Mouse (Mus musculus) liver, postnatal 0 days (tissue): ENCODE measurements at regions not wholly inside any gene's neighbourhood (a gene's known extent, or its start where the extent isn't known, plus 50 kb on each side); places are given as distances from the start of the nearest gene placed in this dataset.

ENCODE experiments used
- CTCF ChIP-seq: sonication (generic); IDR thresholded peaks from 2 replicates; pipeline ENCODE4 v1.5.1; 2016; ENCODE audit warnings: antibody characterized with exemption, low read depth
- EP300 ChIP-seq: IDR thresholded peaks from 2 replicates; pipeline ENCODE4 v1.6.1; 2016; ENCODE audit warnings: antibody characterized with exemption, low read depth, mild to moderate bottlenecking

DNA sequence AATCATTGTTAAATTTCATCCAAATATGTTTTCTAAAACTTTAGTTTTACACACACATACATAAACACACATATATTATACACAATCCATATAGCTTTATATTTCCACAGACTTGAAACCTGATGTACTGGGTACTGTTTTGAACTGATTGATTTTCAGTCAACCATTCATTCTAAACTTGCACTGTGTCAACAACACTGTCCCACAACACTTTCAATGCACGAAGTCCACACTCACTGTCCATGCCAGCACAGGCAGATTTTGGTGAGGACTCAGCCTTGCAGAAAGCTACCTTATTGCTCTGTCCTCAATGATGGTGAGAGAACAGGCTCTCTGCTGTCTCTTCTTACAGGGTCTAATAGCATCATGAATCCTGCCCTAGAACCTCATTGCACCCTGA is 127.3 kb downstream of the Olfr721-ps1 start:
- TF ChIP-seq EP300 = no peak
- TF ChIP-seq CTCF = no peak
